Mouse (Mus musculus) intestine, embryonic 15.5 days (tissue): ENCODE measurements around the gene 2810021J22Rik. TPM values are rescaled to one million over a fixed set of nuclear protein-coding genes. Genes with fewer than 3 reads are reported as not detected.

Experiments used
- ATAC-seq: fragments of 200-750 bp; cut with Nextera tagmentation; 2 replicates; pipeline ENCODE4 v1.8.0; 2017; ENCODE audit warnings: moderate TSS enrichment, moderate library complexity
- H3K27ac ChIP-seq: fragments of 300-500 bp; sonication (generic); 2 replicates; pipeline ENCODE4 v1.5.1; 2015; ENCODE audit warnings: mild to moderate bottlenecking, inconsistent platforms
- H3K27me3 ChIP-seq: fragments of 300-500 bp; sonication (generic); replicated peaks from 2 replicates; pipeline ENCODE4 v1.6.1; 2015; ENCODE audit warnings: inconsistent platforms
- H3K36me3 ChIP-seq: fragments of 300-500 bp; sonication (generic); 2 replicates; pipeline ENCODE4 v1.6.1; 2015; ENCODE audit warnings: inconsistent platforms
- H3K4me1 ChIP-seq: fragments of 300-500 bp; sonication (generic); replicated peaks from 2 replicates; pipeline ENCODE4 v1.6.1; 2015; ENCODE audit warnings: inconsistent platforms
- H3K4me2 ChIP-seq: fragments of 300-500 bp; sonication (generic); replicated peaks from 2 replicates; pipeline ENCODE4 v1.6.1; 2015; ENCODE audit warnings: mild to moderate bottlenecking, inconsistent platforms
- H3K4me3 ChIP-seq: fragments of 300-500 bp; sonication (generic); replicated peaks from 2 replicates; pipeline ENCODE4 v1.5.1; 2015; ENCODE audit warnings: inconsistent platforms
- H3K9ac ChIP-seq: fragments of 300-500 bp; sonication (generic); 2 replicates; pipeline ENCODE4 v1.6.1; 2015; ENCODE audit warnings: inconsistent platforms
- H3K9me3 ChIP-seq: fragments of 300-500 bp; sonication (generic); 2 replicates; pipeline ENCODE4 v1.6.1; 2016; ENCODE audit warnings: inconsistent platforms
- WGBS: fragments of 180-500 bp; shearing (Covaris S2); methylation state at CpG from one replicate; pipeline ENCODE4 v1.1.7; 2015; 5-methylcytosine and 5-hydroxymethylcytosine counted together
- polyA plus RNA-seq: library from polyadenylated mRNA; unstranded; fragments of >200 nt; fragmentation: Nextera tagmentation; extraction: Ambion mirVana; gene quantifications from 2 replicates; pipeline ENCODE4 v1.2.1, GENCODE M21; 2015

Gene 2810021J22Rik
- polyA plus RNA-seq, 1 experiment from 2014 or later, result 7.3 TPM

- H3K27me3 ChIP-seq, result no peaks in the 10 kb centered on the region
- no peak overlapping the region for H3K4me3 ChIP-seq
- H3K9me3 ChIP-seq, result no peaks in the 10 kb centered on the region
- H3K27ac ChIP-seq, result no peak overlapping the region
- WGBS, result 72% methylated on average over 5 of the region's 5 CpGs
- H3K9ac ChIP-seq, result no peak overlapping the region
- H3K36me3 ChIP-seq, result no peaks in the 10 kb centered on the region
- H3K4me2 ChIP-seq, result no peak overlapping the region
- no peaks in the 10 kb centered on the region for H3K4me1 ChIP-seq
- no peak for ATAC-seq
Observed at GRCm38 (mm10) chr11:58918759-58919158, 51.7 kb downstream of the 2810021J22Rik start.

GRCm38 (mm10) chr11:58922420-58922819 is 55.4 kb downstream of the 2810021J22Rik start:
- H3K9ac ChIP-seq, result no peak overlapping the region
- H3K4me1 ChIP-seq, result no peaks in the 10 kb centered on the region
- no peak overlapping the region for H3K4me3 ChIP-seq
- WGBS, result 77% methylated on average over 9 of the region's 9 CpGs
- no peak for ATAC-seq
- no peak overlapping the region for H3K27ac ChIP-seq
- no peaks in the 10 kb centered on the region for H3K9me3 ChIP-seq
- no peaks in the 10 kb centered on the region for H3K36me3 ChIP-seq
- H3K4me2 ChIP-seq, result no peak overlapping the region
- no peaks in the 10 kb centered on the region for H3K27me3 ChIP-seq

- Histone ChIP-seq H3K4me2 (no peak overlapping the region), H3K4me3 (no peak overlapping the region), H3K9me3 (no peaks in the 10 kb centered on the region), H3K27ac (no peak overlapping the region), H3K4me1 (0 out of 2 replicates have a peak, but pooled peaks cover 7% of the 10 kb centered on the region), H3K27me3 (no peaks in the 10 kb centered on the region), H3K36me3 (peaks cover 6% of the 10 kb centered on the region; the same call in 1 of the 2 replicates), H3K9ac (no peak overlapping the region)
- ATAC-seq, result peak; percentile 35; the same call in 1 of the 2 replicates
- WGBS, result 54% methylated on average over 2 of the region's 3 CpGs
Observed at GRCm38 (mm10) chr11:58926651-58927050, 59.6 kb downstream of the 2810021J22Rik start.

- no peaks in the 10 kb centered on the region for H3K9me3 ChIP-seq
- H3K27me3 ChIP-seq, result no peaks in the 10 kb centered on the region
- 0 out of 2 replicates have a peak, but pooled peaks cover 10% of the 10 kb centered on the region for H3K4me1 ChIP-seq
- no peak overlapping the region for H3K9ac ChIP-seq
- H3K27ac ChIP-seq, result no peak overlapping the region
- H3K4me2 ChIP-seq, result no peak overlapping the region
- H3K36me3 ChIP-seq, result peaks cover 6% of the 10 kb centered on the region; the same call in 1 of the 2 replicates
- H3K4me3 ChIP-seq, result no peak overlapping the region
- no peak for ATAC-seq
- 58% methylated on average over 2 of the region's 2 CpGs for WGBS
Observed at GRCm38 (mm10) chr11:58927053-58927452, 60.0 kb downstream of the 2810021J22Rik start.

- peak overlapping the region; percentile 46 for H3K4me2 ChIP-seq
- WGBS, result 20% methylated on average over 20 of the region's 20 CpGs
- H3K36me3 ChIP-seq, result peaks cover 10% of the 10 kb centered on the region
- 0 out of 2 replicates have a peak, but pooled peaks cover 10% of the 10 kb centered on the region for H3K4me1 ChIP-seq
- peak; percentile 65 for ATAC-seq
- peak overlapping the region; percentile 17; the same call in 1 of the 2 replicates for H3K4me3 ChIP-seq
- H3K27me3 ChIP-seq, result no peaks in the 10 kb centered on the region
- no peaks in the 10 kb centered on the region for H3K9me3 ChIP-seq
- 0 out of 2 replicates have a peak overlapping the region, but pooled peaks have one; percentile 5 for H3K9ac ChIP-seq
- peak overlapping the region; percentile 42 for H3K27ac ChIP-seq
Observed at GRCm38 (mm10) chr11:58927790-58928651, 61.0 kb downstream of the 2810021J22Rik start.

- Histone ChIP-seq H3K27me3 (no peaks in the 10 kb centered on the region), H3K4me3 (no peak overlapping the region), H3K4me1 (0 out of 2 replicates have a peak, but pooled peaks cover 10% of the 10 kb centered on the region), H3K27ac (no peak overlapping the region), H3K9me3 (no peaks in the 10 kb centered on the region), H3K4me2 (no peak overlapping the region), H3K9ac (no peak overlapping the region), H3K36me3 (peaks cover 21% of the 10 kb centered on the region)
- WGBS, result 74% methylated on average over 3 of the region's 4 CpGs
- ATAC-seq, result no peak
Observed at GRCm38 (mm10) chr11:58929055-58929454, 62.0 kb downstream of the 2810021J22Rik start.

- Histone ChIP-seq H3K4me3 (no peak overlapping the region), H3K36me3 (peaks cover 21% of the 10 kb centered on the region), H3K9ac (no peak overlapping the region), H3K27ac (no peak overlapping the region), H3K4me1 (0 out of 2 replicates have a peak, but pooled peaks cover 10% of the 10 kb centered on the region), H3K4me2 (no peak overlapping the region), H3K27me3 (no peaks in the 10 kb centered on the region), H3K9me3 (no peaks in the 10 kb centered on the region)
- ATAC-seq, result no peak
- WGBS, result 41% methylated on average over 3 of the region's 3 CpGs
Observed at GRCm38 (mm10) chr11:58929641-58930040, 62.6 kb downstream of the 2810021J22Rik start.

GRCm38 (mm10) chr11:58930254-58930653 is 63.2 kb downstream of the 2810021J22Rik start:
- no peaks in the 10 kb centered on the region for H3K9me3 ChIP-seq
- no peak overlapping the region for H3K9ac ChIP-seq
- no peak overlapping the region for H3K27ac ChIP-seq
- no peak overlapping the region for H3K4me2 ChIP-seq
- no peaks in the 10 kb centered on the region for H3K27me3 ChIP-seq
- H3K4me1 ChIP-seq, result 0 out of 2 replicates have a peak, but pooled peaks cover 10% of the 10 kb centered on the region
- no peak for ATAC-seq
- H3K36me3 ChIP-seq, result peaks cover 21% of the 10 kb centered on the region
- 82% methylated on average over 3 of the region's 3 CpGs for WGBS
- no peak overlapping the region for H3K4me3 ChIP-seq

GRCm38 (mm10) chr11:58931576-58931975 is 64.6 kb downstream of the 2810021J22Rik start:
- Histone ChIP-seq H3K27me3 (no peaks in the 10 kb centered on the region), H3K4me1 (0 out of 2 replicates have a peak, but pooled peaks cover 10% of the 10 kb centered on the region), H3K9me3 (no peaks in the 10 kb centered on the region), H3K4me2 (no peak overlapping the region), H3K9ac (no peak overlapping the region), H3K36me3 (peaks cover 21% of the 10 kb centered on the region), H3K27ac (no peak overlapping the region), H3K4me3 (no peak overlapping the region)
- ATAC-seq, result no peak
- WGBS, result 56% methylated on average over 4 of the region's 4 CpGs

Other genes starting within 250 kb of the 2810021J22Rik start
- not detected in 2 replicates for gene Olfr323, start 236.7 kb upstream of the 2810021J22Rik start, polyA plus RNA-seq
- 0.16 and 0.23 TPM in 2 replicates for gene Trim58, start 226.8 kb upstream of the 2810021J22Rik start, polyA plus RNA-seq
- gene Olfr322, start 208.4 kb upstream of the 2810021J22Rik start, polyA plus RNA-seq, result not detected in 2 replicates
- gene Olfr320, start 186.1 kb upstream of the 2810021J22Rik start, polyA plus RNA-seq, result not detected in 2 replicates
- gene Olfr319, start 168.1 kb upstream of the 2810021J22Rik start, polyA plus RNA-seq, result not detected in 2 replicates
- not detected in 2 replicates for gene Olfr318, start 143.2 kb upstream of the 2810021J22Rik start, polyA plus RNA-seq
- not detected in 2 replicates for gene Olfr317, start 128.0 kb upstream of the 2810021J22Rik start, polyA plus RNA-seq
- not detected in 2 replicates for gene Olfr316, start 114.5 kb upstream of the 2810021J22Rik start, polyA plus RNA-seq
- gene Olfr315, start 94.0 kb upstream of the 2810021J22Rik start, polyA plus RNA-seq, result not detected in 2 replicates
- not detected in 2 replicates for gene Olfr314, start 84.3 kb upstream of the 2810021J22Rik start, polyA plus RNA-seq
- 16.8 and 17.2 TPM in 2 replicates for gene Fam183b, start 65.3 kb upstream of the 2810021J22Rik start, polyA plus RNA-seq
- not detected in 2 replicates for gene Olfr313, start 52.2 kb upstream of the 2810021J22Rik start, polyA plus RNA-seq
- gene Olfr312, start 38.0 kb upstream of the 2810021J22Rik start, polyA plus RNA-seq, result not detected in 2 replicates
- gene Olfr311, start 28.0 kb upstream of the 2810021J22Rik start, polyA plus RNA-seq, result not detected in 2 replicates
- gene Gm12258, start 20.1 kb upstream of the 2810021J22Rik start, polyA plus RNA-seq, result 5.4 and 6.1 TPM in 2 replicates
- 3.7 and 4.6 TPM in 2 replicates for gene Zfp39, start 37.0 kb downstream of the 2810021J22Rik start, polyA plus RNA-seq
- 0.27 and 0.34 TPM in 2 replicates for gene Btnl10, start 50.7 kb downstream of the 2810021J22Rik start, polyA plus RNA-seq
- gene Rnf187, start 71.7 kb downstream of the 2810021J22Rik start, polyA plus RNA-seq, result 201 and 207 TPM in 2 replicates
- 39.9 and 40.0 TPM in 2 replicates for gene Hist3h2ba, start 81.7 kb downstream of the 2810021J22Rik start, polyA plus RNA-seq
- gene Hist3h2a, start 87.5 kb downstream of the 2810021J22Rik start, polyA plus RNA-seq, result 27.2 and 28.3 TPM in 2 replicates
- gene Trim17, start 87.5 kb downstream of the 2810021J22Rik start, polyA plus RNA-seq, result 0.16 and 0.35 TPM in 2 replicates
- gene Trim11, start 110.9 kb downstream of the 2810021J22Rik start, polyA plus RNA-seq, result 16.0 and 17.0 TPM in 2 replicates